Mouse (Mus musculus) spleen, postnatal 10 days (tissue): Measurements from ENCODE around the gene Acad10.
A peak's percentile ranks its signal among the peaks of the same experiment; 100 is the strongest.
"Not testable (repeated sequence)": the region's sequence is repeated elsewhere in the genome, so short reads cannot be mapped to it uniquely, and the experiment has no call there.

Experiments
- DNase-seq, 2 experiments: peaks; one replicate each; pipeline ENCODE4 v3.0.0; 2021 to 2022; ENCODE audit warnings: low spot score in 2 of 2

Gene Acad10

GRCm38 (mm10) chr5:121657656-121658055 lies 2.7 kb downstream of the Acad10 start:
- not testable (repeated sequence) for DNase-seq

- DNase-seq: not testable (repeated sequence)
Observed at GRCm38 (mm10) chr5:121656866-121657265, 3.4 kb downstream of the Acad10 start.

- DNase-seq: no peak
Observed at GRCm38 (mm10) chr5:121654526-121654925, 5.8 kb downstream of the Acad10 start.

GRCm38 (mm10) chr5:121649134-121649533 lies 11.2 kb downstream of the Acad10 start:
- no peak for DNase-seq

- DNase-seq: no peak
Observed at GRCm38 (mm10) chr5:121639601-121640000, 20.7 kb downstream of the Acad10 start.

GRCm38 (mm10) chr5:121637296-121637695 lies 23.0 kb downstream of the Acad10 start:
- DNase-seq: no peak

GRCm38 (mm10) chr5:121634668-121635067 lies 25.6 kb downstream of the Acad10 start:
- no peak for DNase-seq

GRCm38 (mm10) chr5:121632804-121633203 lies 27.5 kb downstream of the Acad10 start:
- DNase-seq: no peak

GRCm38 (mm10) chr5:121631106-121631647 lies 29.1 kb downstream of the Acad10 start:
- DNase-seq: peak in 1 of 2 experiments; percentile 58

GRCm38 (mm10) chr5:121627871-121628270 lies 32.4 kb downstream of the Acad10 start:
- peak; percentile 77 to 89 for DNase-seq

- no peak for DNase-seq
Observed at GRCm38 (mm10) chr5:121623241-121623640, 37.1 kb downstream of the Acad10 start.

- DNase-seq: no peak
Observed at GRCm38 (mm10) chr5:121621102-121621501, 39.2 kb downstream of the Acad10 start.

- DNase-seq: peak; percentile 76 to 84
Observed at GRCm38 (mm10) chr5:121618592-121619513, 41.5 kb downstream of the Acad10 start, which contains the start of gene Acad12. Gene Acad12 (minus strand): TSS chr5:121618938.

- DNase-seq: not testable (repeated sequence)
Observed at GRCm38 (mm10) chr5:121614921-121615320, 45.4 kb downstream of the Acad10 start.

GRCm38 (mm10) chr5:121612036-121612435 lies 48.3 kb downstream of the Acad10 start:
- DNase-seq: no peak

- peak in 1 of 2 experiments; percentile 53 for DNase-seq
Observed at GRCm38 (mm10) chr5:121609556-121610135, 50.7 kb downstream of the Acad10 start.

GRCm38 (mm10) chr5:121606151-121606550 lies 54.2 kb downstream of the Acad10 start:
- DNase-seq: peak; percentile 81 to 91

GRCm38 (mm10) chr5:121603815-121604214 lies 56.5 kb downstream of the Acad10 start:
- DNase-seq: not testable (repeated sequence)

- peak; percentile 86 to 92 for DNase-seq
Observed at GRCm38 (mm10) chr5:121601547-121602299, 58.6 kb downstream of the Acad10 start.

GRCm38 (mm10) chr5:121598871-121599610 lies 61.3 kb downstream of the Acad10 start:
- DNase-seq: no peak

- DNase-seq: no peak
Observed at GRCm38 (mm10) chr5:121597991-121598537, 62.2 kb downstream of the Acad10 start.
